Mouse (Mus musculus) ES-E14 (cell line): ENCODE results near the gene Smc5. TPM values are rescaled to one million over a fixed set of nuclear protein-coding genes. Genes with fewer than 3 reads are reported as not detected.

ENCODE experiments used
- DNase-seq: peaks from one replicate; pipeline ENCODE4 v3.0.0-alpha.2; 2013; ENCODE audit warnings: low read depth, low spot score
- H3K27ac ChIP-seq: 2 replicates; pipeline ENCODE4 v1.5.1; 2012; ENCODE audit warnings: low read depth, mild to moderate bottlenecking, low read length, moderate library complexity, mixed read lengths; ENCODE audit not compliant: poor library complexity, insufficient read depth, severe bottlenecking
- H3K36me3 ChIP-seq: 2 replicates; pipeline ENCODE4 v1.6.1; 2012; ENCODE audit warnings: mild to moderate bottlenecking, low read length, moderate library complexity, mixed read lengths; ENCODE audit not compliant: control insufficient read depth, poor library complexity, insufficient read depth, severe bottlenecking
- H3K4me1 ChIP-seq, 2 experiments: fragments of 150-350 bp in 1 of 2; sonication (generic) in 1 of 2; 2 replicates each; pipeline ENCODE4 v1.6.1; 2012; ENCODE audit warnings: low read length in 2 of 2, mild to moderate bottlenecking in 1 of 2, mixed read lengths in 1 of 2; ENCODE audit not compliant: control insufficient read depth in 2 of 2, insufficient read depth in 2 of 2, poor library complexity in 1 of 2
- H3K4me3 ChIP-seq, 2 experiments: fragments of 150-350 bp in 1 of 2; sonication (generic) in 1 of 2; 2 replicates each; pipeline ENCODE4 v1.5.1; 2012; ENCODE audit warnings: low read length in 2 of 2, low read depth in 1 of 2, mild to moderate bottlenecking in 1 of 2, mixed read lengths in 1 of 2; ENCODE audit not compliant: insufficient read depth in 1 of 2, poor library complexity in 1 of 2, severe bottlenecking in 1 of 2
- H3K9ac ChIP-seq: 2 replicates; pipeline ENCODE4 v1.6.1; 2012; ENCODE audit warnings: low read depth, mild to moderate bottlenecking, low read length, mixed read lengths; ENCODE audit not compliant: poor library complexity, insufficient read depth, severe bottlenecking
- H3K9me3 ChIP-seq: fragments of 150-350 bp; sonication (generic); 2 replicates; pipeline ENCODE4 v1.6.1; 2012; ENCODE audit warnings: low read depth, mild to moderate bottlenecking, low read length; ENCODE audit not compliant: control insufficient read depth, insufficient read depth
- CHD2 ChIP-seq: IDR thresholded peaks from 2 replicates; pipeline ENCODE4 v1.6.1; 2014; ENCODE audit warnings: mild to moderate bottlenecking, low read depth, low read length, inconsistent platforms
- HCFC1 ChIP-seq: IDR thresholded peaks from 2 replicates; pipeline ENCODE4 v1.6.1; 2012; ENCODE audit warnings: low read length, inconsistent platforms, borderline replicate concordance; ENCODE audit not compliant: insufficient read depth
- MAFK ChIP-seq: IDR thresholded peaks from 2 replicates; pipeline ENCODE4 v1.6.1; 2014; ENCODE audit warnings: mild to moderate bottlenecking, low read depth, low read length, inconsistent platforms; ENCODE audit not compliant: insufficient read depth
- ZC3H11A ChIP-seq: IDR thresholded peaks from 2 replicates; pipeline ENCODE4 v1.6.1; 2012; ENCODE audit warnings: low read depth, mild to moderate bottlenecking, inconsistent platforms, low read length, borderline replicate concordance
- ZNF384 ChIP-seq: IDR thresholded peaks from 2 replicates; pipeline ENCODE4 v1.6.1; 2012; ENCODE audit warnings: low read depth, low read length, inconsistent platforms
- in situ Hi-C, 2 experiments: fragments of 600-800 bp; cut with MboI; formaldehyde crosslinking; loops; one replicate each; pipeline ENCODE4 v1.15.1; 2025; ENCODE audit warnings: low sequenced_read_pairs in 2 of 2, inconsistent platforms in 1 of 2; ENCODE audit not compliant: unreplicated experiment in 2 of 2
- total RNA-seq: library from RNA; depleted of rRNA; stranded (reverse); fragments of 300-350 nt; gene quantifications from 2 replicates; pipeline ENCODE4 v1.2.3, GENCODE M21; 2012

Smc5 gene
- total RNA-seq, 1 experiment: 57.8 TPM

DNA sequence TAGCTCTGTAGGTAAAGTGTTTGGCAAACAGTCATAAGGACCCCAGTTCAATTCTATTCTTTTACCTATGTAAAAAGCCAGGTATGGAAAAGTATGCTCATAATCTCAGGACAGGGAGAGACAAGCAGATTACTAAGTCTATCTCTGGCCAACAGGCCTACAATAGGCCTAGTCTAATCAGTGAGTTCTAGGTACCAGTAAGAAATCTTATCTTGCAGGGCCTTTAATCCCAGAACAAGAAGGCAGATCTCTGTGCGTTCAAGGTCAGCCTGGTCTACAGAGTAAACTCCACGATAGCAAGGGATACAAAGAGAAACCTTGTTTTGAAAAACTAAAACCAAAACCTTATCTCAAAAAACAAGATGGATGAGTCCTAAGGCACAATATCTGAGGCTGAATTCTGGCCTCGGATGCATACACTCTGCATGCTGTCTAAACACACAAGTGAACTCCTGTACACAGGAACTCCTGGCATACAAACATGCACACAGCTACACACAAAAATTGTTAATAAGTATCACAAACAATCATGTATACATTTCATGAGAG is 70.1 kb downstream of the Smc5 start:
- H3K36me3 ChIP-seq: peaks cover 4% of the 10 kb centered on the region
- no peak overlapping the region for H3K27ac ChIP-seq
- no peak overlapping the region for H3K4me3 ChIP-seq
- H3K9ac ChIP-seq: no peak overlapping the region
- no peaks in the 10 kb centered on the region for H3K4me1 ChIP-seq
- TF ChIP-seq ZNF384 (no peak), MAFK (no peak), HCFC1 (no peak), ZC3H11A (no peak), CHD2 (no peak)
- in situ Hi-C loops: no loop called here
- no peak for DNase-seq
- no peaks in the 10 kb centered on the region for H3K9me3 ChIP-seq

DNA sequence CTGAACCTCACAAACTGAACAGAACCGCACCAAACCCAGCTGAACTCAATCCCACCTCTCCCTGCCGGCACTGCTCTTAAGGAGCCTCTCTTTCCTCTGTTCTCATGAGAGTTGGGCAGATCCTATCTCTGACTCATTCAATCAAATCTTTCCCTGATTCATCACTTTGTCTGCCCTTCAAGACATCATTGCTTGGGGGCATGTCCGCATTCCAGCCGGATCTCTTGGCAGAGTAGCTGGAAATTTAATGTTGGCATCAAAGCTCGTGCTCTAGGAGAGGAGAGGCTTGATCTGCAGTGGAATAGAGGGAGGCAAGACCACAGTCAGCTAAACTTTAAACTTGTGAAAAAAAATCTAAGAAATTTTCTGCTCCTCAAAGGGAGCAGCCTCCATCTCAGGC is 71.6 kb downstream of the Smc5 start:
- no peak for TF ChIP-seq CHD2
- TF ChIP-seq ZNF384: no peak
- no peak for TF ChIP-seq HCFC1
- no peak for TF ChIP-seq ZC3H11A
- no peak for TF ChIP-seq MAFK
- Histone ChIP-seq H3K9me3 (no peaks in the 10 kb centered on the region), H3K36me3 (peaks cover 4% of the 10 kb centered on the region), H3K27ac (no peak overlapping the region), H3K4me3 (no peak overlapping the region), H3K9ac (no peak overlapping the region), H3K4me1 (no peaks in the 10 kb centered on the region)
- in situ Hi-C loops: no loop called here
- no peak for DNase-seq

DNA sequence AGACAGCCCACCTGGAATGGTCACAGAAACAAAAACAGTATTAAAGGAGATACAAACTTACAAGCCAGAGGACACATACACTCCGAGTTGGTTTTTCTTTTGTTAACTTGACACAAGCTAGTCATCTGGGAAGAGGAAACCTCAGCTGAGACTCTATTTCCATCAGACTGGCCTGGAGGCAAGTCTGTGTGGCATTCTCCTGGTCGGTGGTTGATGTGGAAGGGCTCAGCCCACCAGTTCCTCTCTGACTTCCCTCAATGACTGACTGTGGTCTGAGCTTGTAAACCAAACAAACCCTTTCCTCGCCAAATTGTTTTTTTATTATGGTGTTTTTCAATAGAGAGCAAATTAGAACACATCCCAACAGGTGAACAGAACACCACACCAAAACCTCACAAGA is 80.6 kb downstream of the Smc5 start:
- Histone ChIP-seq H3K4me1 (no peaks in the 10 kb centered on the region), H3K36me3 (no peaks in the 10 kb centered on the region), H3K9ac (no peak overlapping the region), H3K27ac (no peak overlapping the region), H3K4me3 (no peak overlapping the region), H3K9me3 (no peaks in the 10 kb centered on the region)
- DNase-seq: no peak
- in situ Hi-C loops: loop anchor here (25.0 kb wide), 1 partner anchor 281 kb away; no protein-coding TSS in a partner anchor
- no peak for TF ChIP-seq ZNF384
- TF ChIP-seq MAFK: no peak
- no peak for TF ChIP-seq CHD2
- no peak for TF ChIP-seq HCFC1
- no peak for TF ChIP-seq ZC3H11A

DNA sequence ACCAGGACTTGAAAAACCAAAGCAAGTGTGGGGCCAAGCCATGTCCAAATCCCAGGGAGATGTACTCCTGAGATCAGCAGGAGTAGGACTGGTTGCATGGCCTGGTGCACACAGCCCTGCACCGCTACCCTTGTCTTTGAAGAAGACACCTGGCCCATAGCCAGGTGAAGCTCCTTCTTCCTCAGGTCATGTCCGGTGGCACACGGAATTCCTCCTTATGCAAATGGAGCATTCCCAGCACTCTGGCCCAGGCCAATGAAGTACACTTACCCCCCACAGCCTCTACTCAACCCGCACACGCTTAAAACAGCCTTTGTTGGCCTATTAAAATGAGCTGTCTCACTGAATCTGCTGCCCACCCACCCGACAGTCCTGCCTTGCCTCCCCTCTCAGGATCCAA is 82.2 kb downstream of the Smc5 start:
- Histone ChIP-seq H3K4me3 (no peak overlapping the region), H3K9ac (no peak overlapping the region), H3K9me3 (no peaks in the 10 kb centered on the region), H3K36me3 (no peaks in the 10 kb centered on the region), H3K4me1 (no peaks in the 10 kb centered on the region), H3K27ac (no peak overlapping the region)
- DNase-seq: no peak
- TF ChIP-seq MAFK: no peak
- TF ChIP-seq ZC3H11A: no peak
- TF ChIP-seq CHD2: no peak
- no peak for TF ChIP-seq HCFC1
- TF ChIP-seq ZNF384: no peak
- in situ Hi-C loops: loop anchor here (25.0 kb wide), 1 partner anchor 279 kb away; no protein-coding TSS in a partner anchor

DNA sequence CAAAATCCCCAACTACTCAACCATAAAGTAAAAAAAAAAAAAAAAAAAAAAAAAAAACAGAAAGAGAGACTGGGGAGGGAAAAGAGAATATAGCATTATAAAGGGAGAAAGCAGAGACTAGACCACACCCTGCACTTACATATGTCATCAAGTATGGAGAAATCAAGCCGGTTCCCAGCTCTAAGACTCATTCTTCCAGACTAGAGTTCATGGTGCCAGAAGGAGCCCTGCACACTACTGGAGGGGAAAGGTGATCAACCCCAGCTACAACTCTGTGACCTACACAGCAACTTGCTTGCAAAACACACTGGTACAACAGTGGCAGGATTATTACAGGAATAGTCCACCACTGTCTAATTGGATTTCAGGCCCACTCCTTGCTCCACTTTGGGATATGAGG is 84.0 kb downstream of the Smc5 start:
- no peak for DNase-seq
- H3K4me3 ChIP-seq: no peak overlapping the region
- no peaks in the 10 kb centered on the region for H3K36me3 ChIP-seq
- H3K4me1 ChIP-seq: no peaks in the 10 kb centered on the region
- no peak for TF ChIP-seq ZNF384
- TF ChIP-seq ZC3H11A: no peak
- no peak for TF ChIP-seq CHD2
- TF ChIP-seq MAFK: no peak
- no peak for TF ChIP-seq HCFC1
- no peak overlapping the region for H3K9ac ChIP-seq
- H3K9me3 ChIP-seq: no peaks in the 10 kb centered on the region
- no peak overlapping the region for H3K27ac ChIP-seq
- in situ Hi-C loops: loop anchor here (25.0 kb wide), 1 partner anchor 277 kb away; no protein-coding TSS in a partner anchor
